Mouse (Mus musculus): Measurements from ENCODE around the gene Golt1a. TPM values are rescaled to one million over a fixed set of nuclear protein-coding genes. Genes with fewer than 3 reads are reported as not detected.

The Golt1a gene
- polyA plus RNA-seq, 1 experiment from 2014 or later: not detected

GRCm38 (mm10) chr1:133270336-133270735 is 39.3 kb upstream of the Golt1a start:
- Histone ChIP-seq H3K9ac (replicated peaks; ENCODE audit: low read length) (no peak overlapping the region), H3K27me3 (ENCODE audit: control insufficient read depth, insufficient read depth, low read length) (no peaks in the 10 kb centered on the region), H3K36me3 (replicated peaks; ENCODE audit: control insufficient read depth, insufficient read depth, low read depth, low read length) (no peaks in the 10 kb centered on the region; the same call in 1 of the 2 replicates), H3K4me3 (ENCODE audit: low read depth, low read length) (no peak overlapping the region), H3K9me3 (replicated peaks; ENCODE audit: control insufficient read depth, low read length) (no peaks in the 10 kb centered on the region), H3K4me1 (ENCODE audit: control insufficient read depth, insufficient read depth, low read length) (0 out of 2 replicates have a peak, but pooled peaks cover 3% of the 10 kb centered on the region), H3K4me2 (ENCODE audit: low read depth, low read length) (no peak overlapping the region), H3K27ac (replicated peaks; ENCODE audit: low read depth, low read length) (no peak overlapping the region)
- WGBS: 48% methylated on average over 6 of the region's 6 CpGs
- no peak for DNase-seq (ENCODE audit: low spot score)
- ATAC-seq (replicated peaks; ENCODE audit: insufficient number of reproducible peaks, low FRiP score, low TSS enrichment, low read depth): no peak

- no peak overlapping the region for H3K4me2 ChIP-seq (ENCODE audit: low read depth, low read length)
- no peaks in the 10 kb centered on the region for H3K27me3 ChIP-seq (ENCODE audit: control insufficient read depth, insufficient read depth, low read length)
- ATAC-seq (replicated peaks; ENCODE audit: insufficient number of reproducible peaks, low FRiP score, low TSS enrichment, low read depth) (no peak), DNase-seq (ENCODE audit: low spot score) (no peak)
- H3K4me3 ChIP-seq (ENCODE audit: low read depth, low read length): no peak overlapping the region
- H3K36me3 ChIP-seq (replicated peaks; ENCODE audit: control insufficient read depth, insufficient read depth, low read depth, low read length): no peaks in the 10 kb centered on the region; the same call in 1 of the 2 replicates
- H3K27ac ChIP-seq (replicated peaks; ENCODE audit: low read depth, low read length): no peak overlapping the region
- 86% methylated on average over 19 of the region's 19 CpGs for WGBS
- H3K9me3 ChIP-seq (replicated peaks; ENCODE audit: control insufficient read depth, low read length): no peaks in the 10 kb centered on the region
- no peak overlapping the region for H3K9ac ChIP-seq (replicated peaks; ENCODE audit: low read length)
- 0 out of 2 replicates have a peak, but pooled peaks cover 3% of the 10 kb centered on the region for H3K4me1 ChIP-seq (ENCODE audit: control insufficient read depth, insufficient read depth, low read length)
Observed at GRCm38 (mm10) chr1:133274163-133274562, 35.4 kb upstream of the Golt1a start.

DNA sequence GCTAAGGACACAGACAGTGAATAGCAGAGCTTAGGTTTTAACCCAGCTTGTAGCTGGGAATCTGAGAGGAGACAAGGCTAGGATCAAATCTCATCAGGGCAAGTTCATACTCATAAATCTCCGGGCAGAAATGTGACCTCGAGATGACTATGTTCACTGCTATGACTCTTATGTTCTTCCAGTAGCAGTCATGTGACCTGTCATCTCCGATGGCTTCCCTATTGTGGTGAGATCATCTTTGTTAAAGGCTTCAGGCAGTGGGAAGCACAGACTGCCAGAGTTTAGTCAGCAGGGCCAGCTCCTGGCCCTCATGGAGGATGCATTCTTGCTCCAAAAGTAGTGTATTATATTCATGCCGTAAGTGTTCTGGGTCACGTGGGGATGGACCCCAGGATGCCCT is 32.6 kb upstream of the Golt1a start:
- Histone ChIP-seq H3K4me1 (ENCODE audit: control insufficient read depth, insufficient read depth, low read length) (no peaks in the 10 kb centered on the region), H3K36me3 (replicated peaks; ENCODE audit: control insufficient read depth, insufficient read depth, low read depth, low read length) (no peaks in the 10 kb centered on the region; the same call in 1 of the 2 replicates), H3K9me3 (replicated peaks; ENCODE audit: control insufficient read depth, low read length) (no peaks in the 10 kb centered on the region), H3K4me3 (ENCODE audit: low read depth, low read length) (no peak overlapping the region), H3K9ac (replicated peaks; ENCODE audit: low read length) (no peak overlapping the region), H3K4me2 (ENCODE audit: low read depth, low read length) (no peak overlapping the region), H3K27ac (replicated peaks; ENCODE audit: low read depth, low read length) (no peak overlapping the region), H3K27me3 (ENCODE audit: control insufficient read depth, insufficient read depth, low read length) (no peaks in the 10 kb centered on the region)
- 80% methylated on average over 5 of the region's 5 CpGs for WGBS
- DNase-seq (ENCODE audit: low spot score): no peak
- ATAC-seq (replicated peaks; ENCODE audit: insufficient number of reproducible peaks, low FRiP score, low TSS enrichment, low read depth): no peak

- H3K4me2 ChIP-seq (ENCODE audit: low read depth, low read length): no peak overlapping the region
- no peaks in the 10 kb centered on the region; the same call in 1 of the 2 replicates for H3K36me3 ChIP-seq (replicated peaks; ENCODE audit: control insufficient read depth, insufficient read depth, low read depth, low read length)
- no peaks in the 10 kb centered on the region for H3K9me3 ChIP-seq (replicated peaks; ENCODE audit: control insufficient read depth, low read length)
- DNase-seq (ENCODE audit: low spot score) (no peak), ATAC-seq (replicated peaks; ENCODE audit: insufficient number of reproducible peaks, low FRiP score, low TSS enrichment, low read depth) (no peak)
- no peaks in the 10 kb centered on the region for H3K27me3 ChIP-seq (ENCODE audit: control insufficient read depth, insufficient read depth, low read length)
- no peak overlapping the region for H3K9ac ChIP-seq (replicated peaks; ENCODE audit: low read length)
- 70% methylated on average over 6 of the region's 6 CpGs for WGBS
- no peaks in the 10 kb centered on the region for H3K4me1 ChIP-seq (ENCODE audit: control insufficient read depth, insufficient read depth, low read length)
- no peak overlapping the region for H3K27ac ChIP-seq (replicated peaks; ENCODE audit: low read depth, low read length)
- no peak overlapping the region for H3K4me3 ChIP-seq (ENCODE audit: low read depth, low read length)
Observed at GRCm38 (mm10) chr1:133278539-133278938, 31.1 kb upstream of the Golt1a start.

- no peak overlapping the region for H3K27ac ChIP-seq (replicated peaks; ENCODE audit: low read depth, low read length)
- no peaks in the 10 kb centered on the region for H3K9me3 ChIP-seq (replicated peaks; ENCODE audit: control insufficient read depth, low read length)
- DNase-seq (ENCODE audit: low spot score): no peak
- no peak overlapping the region for H3K4me3 ChIP-seq (ENCODE audit: low read depth, low read length)
- no peak for ATAC-seq (replicated peaks; ENCODE audit: insufficient number of reproducible peaks, low FRiP score, low TSS enrichment, low read depth)
- no peaks in the 10 kb centered on the region for H3K27me3 ChIP-seq (ENCODE audit: control insufficient read depth, insufficient read depth, low read length)
- H3K4me2 ChIP-seq (ENCODE audit: low read depth, low read length): no peak overlapping the region
- no peaks in the 10 kb centered on the region; the same call in 1 of the 2 replicates for H3K36me3 ChIP-seq (replicated peaks; ENCODE audit: control insufficient read depth, insufficient read depth, low read depth, low read length)
- no peak overlapping the region for H3K9ac ChIP-seq (replicated peaks; ENCODE audit: low read length)
- no peaks in the 10 kb centered on the region for H3K4me1 ChIP-seq (ENCODE audit: control insufficient read depth, insufficient read depth, low read length)
- WGBS: 80% methylated on average over 12 of the region's 15 CpGs
Observed at GRCm38 (mm10) chr1:133278946-133279631, 30.5 kb upstream of the Golt1a start.

GRCm38 (mm10) chr1:133279632-133280093 is 29.9 kb upstream of the Golt1a start:
- no peak for ATAC-seq (replicated peaks; ENCODE audit: insufficient number of reproducible peaks, low FRiP score, low TSS enrichment, low read depth)
- no peaks in the 10 kb centered on the region for H3K9me3 ChIP-seq (replicated peaks; ENCODE audit: control insufficient read depth, low read length)
- no peaks in the 10 kb centered on the region for H3K36me3 ChIP-seq (replicated peaks; ENCODE audit: control insufficient read depth, insufficient read depth, low read depth, low read length)
- no peak overlapping the region for H3K4me2 ChIP-seq (ENCODE audit: low read depth, low read length)
- H3K27ac ChIP-seq (replicated peaks; ENCODE audit: low read depth, low read length): no peak overlapping the region
- no peak for DNase-seq (ENCODE audit: low spot score)
- H3K27me3 ChIP-seq (ENCODE audit: control insufficient read depth, insufficient read depth, low read length): no peaks in the 10 kb centered on the region
- no peak overlapping the region for H3K4me3 ChIP-seq (ENCODE audit: low read depth, low read length)
- WGBS: 86% methylated on average over 11 of the region's 11 CpGs
- H3K4me1 ChIP-seq (ENCODE audit: control insufficient read depth, insufficient read depth, low read length): no peaks in the 10 kb centered on the region
- H3K9ac ChIP-seq (replicated peaks; ENCODE audit: low read length): no peak overlapping the region

- ATAC-seq (replicated peaks; ENCODE audit: insufficient number of reproducible peaks, low FRiP score, low TSS enrichment, low read depth) (no peak), DNase-seq (ENCODE audit: low spot score) (no peak)
- no peaks in the 10 kb centered on the region for H3K4me1 ChIP-seq (ENCODE audit: control insufficient read depth, insufficient read depth, low read length)
- no peak overlapping the region for H3K4me2 ChIP-seq (ENCODE audit: low read depth, low read length)
- no peak overlapping the region for H3K4me3 ChIP-seq (ENCODE audit: low read depth, low read length)
- no peaks in the 10 kb centered on the region for H3K36me3 ChIP-seq (replicated peaks; ENCODE audit: control insufficient read depth, insufficient read depth, low read depth, low read length)
- no peak overlapping the region for H3K27ac ChIP-seq (replicated peaks; ENCODE audit: low read depth, low read length)
- 91% methylated on average over 2 of the region's 2 CpGs for WGBS
- H3K9me3 ChIP-seq (replicated peaks; ENCODE audit: control insufficient read depth, low read length): no peaks in the 10 kb centered on the region
- no peaks in the 10 kb centered on the region for H3K27me3 ChIP-seq (ENCODE audit: control insufficient read depth, insufficient read depth, low read length)
- no peak overlapping the region for H3K9ac ChIP-seq (replicated peaks; ENCODE audit: low read length)
Observed at GRCm38 (mm10) chr1:133280537-133280936, 29.1 kb upstream of the Golt1a start.

DNA sequence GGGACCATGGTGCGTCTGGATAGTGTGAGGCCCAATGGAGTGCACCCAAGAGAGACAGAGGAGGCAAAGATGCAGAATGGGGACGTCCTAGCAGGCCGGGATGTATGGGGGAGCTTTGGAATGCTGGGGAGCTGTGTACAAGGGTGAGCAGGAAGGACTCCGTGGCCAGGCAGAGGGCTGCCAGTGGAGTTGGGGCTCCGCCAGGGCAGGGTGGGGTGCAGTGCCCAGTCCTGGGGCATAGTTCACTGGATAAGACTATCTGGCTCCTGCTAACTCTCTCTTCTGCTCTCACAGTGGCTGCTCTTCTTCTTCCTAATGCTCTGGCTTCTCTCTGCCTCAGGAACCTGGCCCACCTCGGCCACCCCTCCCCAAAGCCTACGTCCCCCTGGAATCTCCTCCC is 23.7 kb upstream of the Golt1a start:
- Histone ChIP-seq H3K27ac (replicated peaks; ENCODE audit: low read depth, low read length) (no peak overlapping the region), H3K9me3 (replicated peaks; ENCODE audit: control insufficient read depth, low read length) (no peaks in the 10 kb centered on the region), H3K4me3 (ENCODE audit: low read depth, low read length) (no peak overlapping the region), H3K36me3 (replicated peaks; ENCODE audit: control insufficient read depth, insufficient read depth, low read depth, low read length) (no peaks in the 10 kb centered on the region), H3K4me1 (ENCODE audit: control insufficient read depth, insufficient read depth, low read length) (no peaks in the 10 kb centered on the region), H3K4me2 (ENCODE audit: low read depth, low read length) (no peak overlapping the region), H3K9ac (replicated peaks; ENCODE audit: low read length) (no peak overlapping the region), H3K27me3 (ENCODE audit: control insufficient read depth, insufficient read depth, low read length) (no peaks in the 10 kb centered on the region)
- ATAC-seq (replicated peaks; ENCODE audit: insufficient number of reproducible peaks, low FRiP score, low TSS enrichment, low read depth): no peak
- WGBS: 89% methylated on average over 7 of the region's 7 CpGs
- DNase-seq (ENCODE audit: low spot score): no peak
